Mouse (Mus musculus) c-Kit-negative CD71-positive TER-119-positive erythroid progenitor cells, embryonic 14.5 days (primary cell): Measurements from ENCODE around the gene Lpar6.

ENCODE experiments used
- DNase-seq: peaks from one replicate; pipeline ENCODE4 v3.0.0-alpha.2; 2013; ENCODE audit warnings: low read depth, low spot score

Gene Lpar6

DNA sequence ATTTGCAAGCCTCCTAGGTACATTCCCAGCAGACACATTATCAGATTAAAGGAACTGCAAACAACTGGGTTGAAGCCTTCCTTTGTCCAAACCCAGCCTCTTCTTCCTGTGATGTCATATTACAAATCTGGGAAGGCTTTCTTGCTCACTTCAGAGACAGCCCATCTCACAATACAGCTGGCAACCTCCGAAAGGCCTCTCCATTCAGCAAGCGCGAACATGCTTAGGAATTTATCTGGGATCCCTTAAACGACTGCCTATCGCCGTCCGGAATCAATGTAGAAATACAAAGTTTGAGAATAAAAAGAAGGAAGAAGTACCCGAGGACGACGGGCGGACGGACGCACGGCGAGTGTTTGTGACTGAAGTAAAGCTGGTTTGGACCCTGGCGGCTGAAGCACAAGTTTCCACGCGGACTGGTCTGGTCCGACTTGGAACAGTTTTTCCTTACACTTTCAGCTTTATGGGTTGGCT lies at the start of gene Lpar6:
TSS of gene Lpar6 (plus strand) at position 48 of the 474 bp plus-strand sequence.
- no peak for DNase-seq

DNA sequence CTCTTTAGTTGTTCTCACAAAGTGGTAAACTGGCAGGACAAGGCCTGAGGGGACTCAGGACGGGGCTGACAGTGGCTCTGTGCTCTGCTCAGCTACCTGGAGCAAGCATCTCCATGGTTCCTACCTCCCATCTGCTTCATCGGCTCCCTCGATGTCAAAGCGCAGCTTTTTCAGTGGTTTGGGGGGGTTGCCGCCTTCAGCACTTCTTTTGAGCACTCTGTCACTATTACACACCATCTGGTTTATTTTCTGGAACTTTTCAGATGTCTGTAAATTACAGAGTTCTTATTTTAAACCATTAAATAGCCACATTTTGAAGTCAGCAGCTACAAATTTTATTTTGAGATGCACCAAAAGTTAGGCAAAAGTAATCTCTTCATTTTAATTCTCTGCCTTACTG lies 38.6 kb upstream of the Lpar6 start:
- DNase-seq = no peak

DNA sequence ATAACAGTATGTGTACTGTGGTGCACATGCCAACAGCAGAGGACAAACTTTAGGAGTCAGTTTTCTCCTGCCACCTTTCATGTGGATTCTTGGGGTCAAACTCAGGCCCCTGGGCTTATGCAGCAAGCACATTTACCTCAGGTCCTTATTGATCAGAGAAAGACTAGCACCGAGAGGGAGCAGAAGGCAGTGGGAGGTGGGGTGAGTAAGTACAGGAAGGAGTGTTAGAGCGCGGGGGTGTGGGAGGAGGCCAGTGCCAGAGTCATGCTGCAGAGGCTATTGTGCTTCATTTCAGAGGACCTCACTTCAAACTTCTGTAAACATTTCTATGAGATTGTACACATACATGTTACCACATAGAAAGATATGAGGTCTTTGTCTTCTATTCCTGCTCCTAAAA lies 36.2 kb upstream of the Lpar6 start:
- DNase-seq = no peak

DNA sequence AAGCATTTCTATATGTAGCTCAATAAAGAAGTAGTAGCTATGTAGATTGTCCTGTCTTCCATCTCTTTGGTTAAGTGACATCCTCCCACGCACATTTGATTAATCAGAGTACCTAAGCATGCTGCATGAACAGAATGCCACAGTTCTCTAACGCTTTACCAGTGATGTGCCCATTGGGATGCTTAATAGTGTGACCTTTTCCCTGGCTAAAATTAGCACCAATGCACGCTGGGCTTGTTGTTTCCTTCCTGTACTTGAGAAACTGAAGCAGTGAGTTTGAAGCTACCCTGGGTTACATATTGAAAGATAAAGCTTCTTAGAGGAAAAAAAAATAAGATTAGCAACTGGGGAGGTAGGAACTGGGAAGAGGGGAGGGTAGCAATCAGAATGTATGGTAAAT lies 33.7 kb upstream of the Lpar6 start:
- DNase-seq = no peak

DNA sequence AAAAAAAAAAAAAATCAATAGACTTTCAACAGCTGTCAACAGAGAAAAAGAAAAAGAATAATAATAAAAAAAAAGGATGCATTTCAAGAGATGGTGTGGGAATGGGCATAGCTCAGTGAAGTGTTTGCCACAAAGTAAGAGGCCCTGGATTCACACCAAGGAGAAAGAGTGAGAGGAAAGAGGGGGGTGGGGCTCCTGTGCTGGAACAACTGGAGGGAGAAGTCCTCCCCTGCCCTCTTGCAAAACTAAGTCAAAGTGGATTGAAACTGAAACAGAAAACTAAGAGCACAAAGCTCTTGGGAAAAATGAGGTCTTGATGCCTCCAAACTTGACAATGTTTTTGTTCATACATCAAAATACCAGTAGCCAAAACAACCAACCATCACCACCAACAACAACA lies 28.4 kb upstream of the Lpar6 start:
- no peak for DNase-seq

DNA sequence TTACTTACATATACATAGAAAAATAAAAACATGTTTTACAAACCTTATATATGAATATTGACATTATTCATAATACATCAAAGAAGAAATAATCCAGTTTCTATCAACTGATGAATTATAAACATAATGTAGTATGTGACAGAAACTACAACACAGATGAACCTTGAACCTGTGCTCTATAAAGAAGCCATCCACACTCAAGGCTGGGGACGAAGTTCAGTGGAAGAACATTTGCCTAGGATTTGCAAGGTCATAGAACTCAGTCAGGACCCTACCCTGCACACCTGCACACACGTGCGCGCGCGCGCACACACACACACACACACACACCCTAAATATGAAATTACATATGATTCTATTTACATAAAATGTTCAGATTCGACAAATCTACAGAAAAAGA lies 27.5 kb upstream of the Lpar6 start:
- DNase-seq = no peak

DNA sequence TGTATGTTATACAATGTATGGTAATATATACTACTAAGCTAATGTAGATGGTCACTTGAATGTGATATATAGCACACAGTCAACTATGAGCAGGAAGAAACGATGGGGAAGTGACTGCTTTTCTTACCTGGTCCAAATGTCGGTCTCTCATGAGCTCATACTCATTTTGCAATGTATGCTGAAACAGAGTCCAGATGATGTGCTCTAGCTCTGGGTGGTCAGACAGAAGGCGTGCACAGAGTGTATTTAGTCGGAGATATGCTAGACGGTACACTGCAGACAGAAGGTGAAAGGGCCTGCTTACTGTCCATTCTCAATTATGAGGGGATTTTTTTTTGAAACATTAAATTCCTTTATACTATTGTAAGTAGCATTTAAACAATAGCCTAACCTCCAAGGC lies 26.2 kb upstream of the Lpar6 start:
- no peak for DNase-seq

DNA sequence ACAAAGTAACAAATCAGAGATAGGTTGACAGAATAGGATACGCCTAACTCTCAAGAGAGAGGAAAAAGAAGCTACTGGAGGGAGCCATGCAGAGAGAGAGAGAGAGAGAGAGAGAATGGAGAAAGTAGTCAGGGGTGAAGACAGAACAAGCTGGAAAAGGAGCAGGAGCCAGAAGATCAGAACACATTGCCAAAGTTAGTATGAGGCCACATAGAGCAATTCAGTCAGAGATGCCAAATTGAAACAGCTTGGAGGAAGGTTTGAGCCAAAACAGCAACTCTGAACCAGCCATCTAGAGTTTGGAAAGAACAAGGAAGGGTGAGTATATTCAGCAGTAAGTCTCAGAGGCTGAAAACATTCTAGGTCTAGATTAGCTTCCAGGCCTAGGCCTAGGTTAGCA lies 20.6 kb upstream of the Lpar6 start:
- DNase-seq = no peak

DNA sequence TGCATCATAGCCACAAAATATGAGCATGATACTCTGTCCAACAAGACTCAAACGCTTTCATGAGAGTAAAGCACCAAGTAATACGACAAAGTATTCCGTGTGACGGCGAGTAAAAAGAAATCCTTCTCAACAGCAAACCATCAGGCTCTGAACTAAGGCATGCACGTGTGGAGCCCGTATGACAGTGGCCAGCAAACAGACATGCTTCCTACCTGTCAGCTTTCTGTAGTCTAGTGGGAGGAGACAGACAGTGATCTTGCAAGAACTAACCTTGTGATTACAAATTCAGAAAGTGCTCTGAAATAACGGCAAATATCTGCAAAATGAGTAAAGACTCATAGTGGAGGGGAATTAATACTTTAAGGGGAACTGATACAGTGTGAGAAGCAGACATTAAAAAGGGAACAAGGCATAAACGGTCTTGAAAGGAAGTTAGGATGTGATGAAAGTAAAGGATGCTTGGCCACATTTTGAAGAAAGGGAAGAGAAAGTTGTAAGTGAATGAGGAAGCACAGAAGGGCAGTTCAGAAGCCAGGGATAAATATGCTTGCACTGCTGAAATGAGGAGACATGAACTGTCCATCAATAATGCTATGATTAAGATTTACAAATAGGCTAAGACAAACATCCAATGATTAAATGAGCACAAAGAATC lies 15.3 kb upstream of the Lpar6 start:
- no peak for DNase-seq

DNA sequence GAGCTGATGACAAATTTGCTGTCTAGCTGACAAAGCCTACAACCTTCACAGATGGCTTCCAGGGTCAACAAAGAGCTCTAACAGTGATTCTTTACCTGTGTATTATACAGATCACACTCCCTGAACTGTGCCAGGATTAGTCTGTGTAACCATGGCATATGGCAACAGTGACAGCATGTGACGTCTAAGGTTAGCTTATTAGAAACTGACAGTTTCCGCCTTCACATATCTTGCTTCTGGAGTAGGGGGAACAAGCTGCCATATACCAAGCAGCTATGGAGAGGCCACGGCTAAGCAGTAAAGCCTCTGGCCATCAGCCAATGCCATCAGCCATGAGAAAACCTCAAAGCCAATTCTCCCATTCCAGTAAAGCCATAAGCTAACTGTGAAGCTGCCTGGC lies 11.3 kb upstream of the Lpar6 start:
- no peak for DNase-seq

DNA sequence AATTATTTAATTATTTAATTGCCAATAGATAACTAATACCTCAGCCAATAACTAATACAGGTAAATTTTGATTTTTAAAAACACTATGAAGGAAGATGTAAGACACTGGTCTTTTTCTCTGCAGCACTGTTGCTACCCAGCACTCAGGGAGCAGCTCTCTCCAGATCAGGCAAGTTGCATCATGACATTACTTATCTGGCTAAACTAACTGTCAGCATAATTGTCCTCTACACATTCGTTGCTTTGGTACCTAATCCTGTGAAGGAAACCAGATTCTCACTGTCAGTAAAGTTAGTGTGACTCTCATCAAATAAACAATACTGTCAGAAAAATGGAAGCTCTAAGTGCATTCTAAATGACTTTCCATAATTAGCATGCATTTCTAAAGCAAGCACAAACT lies 10.8 kb upstream of the Lpar6 start:
- no peak for DNase-seq

DNA sequence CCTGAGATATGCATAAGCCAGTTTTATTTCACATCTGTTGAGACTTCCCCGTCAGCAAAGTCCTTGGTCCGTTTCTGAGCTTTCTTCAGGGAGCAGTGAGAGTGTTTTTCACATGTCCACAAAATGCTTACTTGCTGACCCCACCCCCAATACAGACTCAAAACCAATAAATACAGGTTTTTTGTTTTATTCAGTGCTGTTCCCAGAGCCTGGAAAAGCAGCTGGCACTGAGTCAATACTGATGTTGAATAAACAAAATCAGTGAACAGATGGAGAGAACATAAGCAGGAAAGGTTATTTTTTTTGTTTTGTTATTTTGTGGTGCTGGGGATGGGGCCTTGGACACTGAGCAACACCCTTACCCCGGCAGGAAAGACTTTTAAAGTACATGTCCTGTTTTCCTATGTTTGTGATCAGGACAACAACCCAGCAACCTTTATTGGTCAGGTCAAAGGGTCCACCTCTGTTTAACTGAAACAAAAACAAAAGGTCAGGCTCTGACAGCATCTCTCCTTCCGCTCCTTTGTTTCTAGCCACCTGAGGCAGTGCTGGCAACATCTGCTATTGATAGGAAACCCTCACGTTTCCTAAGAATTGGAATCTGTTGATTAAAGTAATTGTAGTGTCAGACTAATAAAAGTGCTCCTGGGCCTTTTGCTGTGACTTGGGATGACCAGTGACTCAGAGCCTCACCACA lies 6.3 kb upstream of the Lpar6 start:
- no peak for DNase-seq

DNA sequence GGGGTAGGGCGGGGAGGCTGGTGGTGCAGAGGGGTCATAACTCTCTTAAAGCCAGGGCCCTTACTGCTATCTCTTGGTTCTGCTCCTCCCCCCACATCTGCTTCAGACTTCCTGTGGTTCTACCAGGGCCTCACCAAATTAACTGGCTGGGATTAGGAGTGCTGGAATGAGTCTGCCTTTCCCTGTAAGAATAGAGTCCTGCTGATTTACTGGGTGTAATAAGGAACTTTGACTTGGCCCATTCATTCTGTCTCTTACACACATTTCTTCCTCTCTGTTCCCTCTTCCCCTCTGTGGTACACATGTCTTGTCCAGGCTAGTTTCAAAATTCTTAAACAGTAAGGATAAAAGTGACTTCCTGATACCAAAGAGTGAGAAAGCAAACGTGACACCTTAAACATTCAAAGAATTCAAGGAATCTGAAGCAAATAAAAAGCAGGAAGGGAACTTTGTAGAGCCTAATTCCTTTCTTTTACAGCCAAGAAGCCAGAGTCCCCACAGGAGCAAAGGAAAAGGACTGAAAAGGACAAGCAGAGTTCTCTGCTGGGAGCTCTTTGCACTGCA lies 3.1 kb upstream of the Lpar6 start:
- no peak for DNase-seq

DNA sequence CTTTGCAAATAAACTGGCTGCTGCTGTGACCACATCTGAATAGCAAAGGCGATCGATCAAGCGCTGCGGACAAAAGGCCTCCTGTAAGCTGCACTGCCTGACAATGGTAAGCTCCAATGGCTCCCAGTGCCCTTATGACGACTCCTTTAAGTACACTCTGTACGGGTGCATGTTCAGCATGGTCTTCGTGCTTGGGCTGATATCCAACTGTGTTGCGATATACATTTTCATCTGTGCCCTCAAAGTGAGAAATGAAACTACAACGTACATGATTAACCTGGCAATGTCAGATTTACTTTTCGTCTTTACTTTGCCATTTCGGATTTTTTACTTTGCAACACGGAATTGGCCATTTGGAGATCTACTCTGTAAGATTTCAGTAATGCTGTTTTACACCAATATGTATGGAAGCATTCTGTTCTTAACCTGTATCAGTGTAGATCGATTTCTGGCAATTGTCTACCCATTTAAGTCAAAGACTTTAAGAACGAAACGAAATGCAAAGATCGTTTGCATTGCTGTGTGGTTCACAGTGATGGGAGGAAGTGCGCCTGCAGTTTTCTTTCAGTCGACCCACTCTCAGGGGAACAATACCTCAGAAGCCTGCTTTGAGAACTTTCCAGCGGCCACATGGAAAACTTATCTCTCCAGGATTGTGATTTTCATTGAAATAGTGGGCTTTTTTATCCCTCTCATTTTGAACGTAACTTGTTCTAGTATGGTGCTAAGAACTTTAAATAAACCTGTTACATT lies 979 bp downstream of the Lpar6 start:
- DNase-seq = no peak

DNA sequence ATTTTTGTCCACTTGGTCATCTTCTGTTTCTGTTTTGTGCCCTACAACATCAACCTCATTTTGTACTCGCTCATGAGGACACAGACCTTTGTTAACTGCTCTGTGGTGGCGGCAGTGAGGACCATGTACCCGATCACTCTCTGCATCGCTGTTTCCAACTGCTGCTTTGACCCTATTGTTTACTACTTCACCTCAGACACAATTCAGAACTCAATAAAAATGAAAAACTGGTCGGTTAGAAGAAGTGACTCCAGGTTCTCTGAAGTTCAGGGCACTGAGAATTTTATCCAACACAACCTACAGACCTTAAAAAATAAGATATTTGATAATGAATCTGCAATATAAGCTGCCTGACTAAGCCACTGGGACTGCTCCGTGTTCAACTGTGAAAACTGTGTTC lies 1.6 kb downstream of the Lpar6 start:
- DNase-seq = no peak

DNA sequence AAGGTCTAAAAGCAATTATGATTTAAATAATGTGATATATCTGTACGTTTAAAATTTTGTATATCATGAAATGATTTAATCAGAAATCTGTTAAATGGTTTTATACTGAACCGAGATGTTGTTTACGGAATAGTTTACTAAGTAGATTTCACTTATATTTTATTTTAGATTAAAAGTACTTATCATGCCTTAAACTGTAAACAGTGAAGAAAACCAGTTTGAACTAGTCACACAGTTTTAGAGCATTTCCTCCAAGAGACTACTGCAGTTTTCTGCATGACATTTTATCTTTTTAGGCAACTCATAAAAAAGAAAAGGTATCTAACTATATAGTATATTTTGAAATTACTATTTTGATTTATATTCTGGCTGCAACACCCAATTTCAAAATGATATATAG lies 2.2 kb downstream of the Lpar6 start:
- DNase-seq = no peak

DNA sequence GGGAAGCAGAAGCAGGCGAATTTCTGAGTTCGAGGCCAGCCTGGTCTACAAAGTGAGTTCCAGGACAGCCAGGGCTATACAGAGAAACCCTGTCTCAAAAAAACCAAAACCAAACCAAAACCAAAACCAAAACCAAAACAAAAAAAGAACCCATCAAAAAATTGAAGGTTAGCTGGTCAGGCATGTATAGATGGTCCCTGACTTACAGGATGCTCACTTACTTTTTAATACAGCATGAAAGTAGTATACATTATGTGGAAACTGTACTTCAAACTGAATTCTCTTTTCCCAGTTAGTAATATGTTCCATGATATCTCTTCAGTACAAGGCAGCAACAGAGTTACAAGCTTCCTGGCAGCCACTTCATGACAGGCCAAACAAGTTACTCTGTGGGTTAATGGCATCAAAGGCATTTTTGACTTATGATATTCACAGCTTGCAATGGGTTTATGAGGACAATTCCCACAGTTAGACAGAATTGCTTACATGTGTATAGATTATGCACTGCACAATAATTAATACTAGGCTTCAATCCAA lies 6.4 kb downstream of the Lpar6 start:
- no peak for DNase-seq

DNA sequence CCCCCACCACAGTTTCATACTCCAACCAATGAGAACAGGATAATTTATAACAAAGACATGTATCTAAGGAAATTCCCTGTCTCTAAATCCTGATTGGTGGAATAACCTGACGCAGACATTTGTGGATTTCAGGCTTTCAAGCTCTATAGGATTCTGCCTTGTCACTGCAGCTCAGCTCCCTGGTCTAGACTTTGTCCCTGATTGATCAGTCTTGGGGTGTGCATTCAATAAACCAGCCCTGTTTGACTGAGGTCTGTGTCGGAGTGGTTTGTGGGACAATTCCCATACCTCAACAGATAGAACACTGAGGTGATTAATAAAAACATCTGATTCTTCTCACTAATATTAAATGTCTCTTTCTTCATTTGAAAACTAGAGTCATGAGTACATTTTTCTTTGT lies 12.4 kb downstream of the Lpar6 start:
- DNase-seq = no peak

DNA sequence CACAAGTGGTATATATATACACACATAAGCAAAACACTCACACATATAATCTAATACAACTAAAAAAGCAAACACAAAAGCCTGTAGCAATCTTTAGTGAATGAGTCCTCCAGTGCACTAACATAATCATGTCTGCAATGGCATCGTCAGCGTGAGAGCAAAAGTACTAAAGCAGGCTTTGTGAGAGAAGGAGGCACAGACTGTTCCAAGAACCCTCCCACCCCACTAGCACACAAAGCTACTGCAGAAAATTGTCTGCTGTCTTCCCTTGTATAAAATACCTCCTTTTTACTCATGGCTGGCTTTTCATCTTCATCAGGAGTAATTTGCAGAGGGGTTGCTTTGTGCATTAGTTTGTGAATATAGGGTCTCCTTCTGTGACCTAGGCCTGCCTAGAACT lies 14.6 kb downstream of the Lpar6 start:
- no peak for DNase-seq

DNA sequence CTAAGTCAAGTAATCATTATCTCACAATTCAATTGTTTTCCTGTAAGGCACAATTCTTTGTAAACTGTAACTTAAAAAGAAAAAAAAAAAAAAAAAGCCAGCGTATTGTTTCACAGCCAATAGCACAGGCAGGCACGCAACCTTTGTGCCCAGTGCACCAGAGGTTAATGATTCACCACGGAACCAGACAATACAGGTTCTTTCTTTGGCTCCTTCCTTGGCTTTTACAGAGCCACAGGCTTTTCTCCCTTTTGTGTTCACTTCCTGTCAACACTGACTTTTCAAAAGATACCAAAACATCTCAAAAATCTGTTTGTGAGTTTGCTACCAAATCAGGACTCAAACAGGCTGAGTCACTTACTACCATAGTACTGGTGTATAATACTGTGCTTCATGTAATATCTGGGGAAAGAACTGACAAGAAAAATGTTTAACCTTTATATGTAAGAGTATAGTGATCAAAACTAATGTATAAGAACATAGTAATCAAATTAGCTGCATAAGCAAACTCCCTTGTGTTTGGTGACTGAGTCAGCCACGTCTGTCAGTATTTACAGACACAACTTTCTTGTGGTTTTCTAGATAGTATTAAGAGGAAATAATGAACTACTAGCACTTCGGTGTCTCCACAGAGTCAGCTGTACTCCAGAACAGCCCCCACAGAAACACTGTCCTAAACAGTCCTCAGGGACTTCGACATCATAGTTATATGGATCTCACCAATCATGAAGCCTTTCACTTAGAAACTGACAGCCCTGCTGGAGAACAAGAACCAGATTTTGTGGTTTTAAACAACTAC lies 16.0 kb downstream of the Lpar6 start:
- no peak for DNase-seq

DNA sequence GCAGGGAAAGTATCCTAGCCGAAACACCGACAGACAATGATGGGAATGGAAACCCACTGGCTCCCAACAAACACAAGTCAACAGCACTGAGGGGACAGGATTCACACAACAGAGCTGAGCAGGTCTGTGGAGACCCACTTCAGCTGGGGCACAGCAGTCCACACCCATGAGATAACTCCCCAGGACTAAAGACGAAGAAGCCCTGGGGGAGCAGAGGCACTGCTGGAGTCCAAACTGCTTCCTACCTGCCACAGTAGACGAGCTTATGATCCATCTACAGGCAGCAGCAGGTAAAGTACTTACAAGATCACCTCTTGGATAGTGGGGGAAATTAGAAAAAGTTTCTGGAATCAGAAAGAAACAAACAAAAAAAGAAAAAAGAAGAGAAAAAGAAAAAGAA lies 16.7 kb downstream of the Lpar6 start:
- DNase-seq = no peak
